Mouse (Mus musculus) bone marrow, adult 2 months (tissue): ENCODE data around the gene Eif4ebp2.

Experiments used
- CTCF ChIP-seq: fragments of 200-500 bp; IDR thresholded peaks from 2 replicates; pipeline ENCODE4 v1.5.1; 2011; ENCODE audit warnings: low read length, control low read depth; ENCODE audit not compliant: control insufficient read depth, insufficient read depth
- POLR2A ChIP-seq: fragments of 200-500 bp; IDR thresholded peaks from 2 replicates; pipeline ENCODE4 v1.6.1; 2011; ENCODE audit warnings: low read depth, mild to moderate bottlenecking, control low read depth, low read length, borderline replicate concordance; ENCODE audit not compliant: control insufficient read depth

DNA sequence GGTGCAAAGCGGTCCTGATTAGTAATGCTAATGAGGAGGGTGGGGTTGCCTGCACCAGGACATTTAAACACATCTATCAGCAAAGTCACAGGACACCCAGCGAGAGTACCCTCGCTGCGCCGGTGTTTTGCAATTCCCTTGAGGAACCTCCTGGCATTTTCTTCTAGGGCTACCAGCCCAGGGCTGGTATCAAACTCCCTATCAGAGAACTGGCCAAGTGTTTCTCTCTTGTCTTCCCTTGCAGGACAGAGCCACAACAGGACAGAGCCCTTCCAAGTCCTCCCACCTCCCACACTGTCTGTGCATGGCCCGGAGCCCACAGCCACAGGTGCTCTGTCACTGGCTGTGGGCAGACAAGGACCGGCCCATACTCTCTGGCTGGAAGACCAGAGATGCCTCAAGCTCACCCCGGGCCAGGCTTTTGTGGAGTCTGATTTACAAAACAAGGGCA is 70.2 kb downstream of the Eif4ebp2 start:
- TF ChIP-seq CTCF (no peak), POLR2A (no peak)
